Mouse (Mus musculus) hindbrain, embryonic 11.5 days (tissue): Measurements from ENCODE around the gene Mpdu1. TPM values are rescaled to one million over a fixed set of nuclear protein-coding genes. Genes with fewer than 3 reads are reported as not detected.
A peak's percentile ranks its signal among the peaks of the same experiment; 100 is the strongest.

Experiments used
- ATAC-seq: fragments of 200-750 bp; cut with Nextera tagmentation; 2 replicates; pipeline ENCODE4 v1.8.0; 2017; ENCODE audit warnings: mild to moderate bottlenecking, moderate TSS enrichment, moderate library complexity; ENCODE audit not compliant: low FRiP score
- DNase-seq: peaks from one replicate; pipeline ENCODE4 v3.0.0-alpha.2; 2015; ENCODE audit warnings: low spot score
- H3K27ac ChIP-seq: fragments of 300-500 bp; sonication (generic); 2 replicates; pipeline ENCODE4 v1.5.1; 2014; ENCODE audit warnings: mild to moderate bottlenecking, low read depth, low read length
- H3K27me3 ChIP-seq: fragments of 300-500 bp; sonication (generic); 2 replicates; pipeline ENCODE4 v1.6.1; 2014; ENCODE audit warnings: mild to moderate bottlenecking, low read length, moderate library complexity, mixed read lengths; ENCODE audit not compliant: control insufficient read depth, insufficient read depth
- H3K36me3 ChIP-seq: fragments of 300-500 bp; sonication (generic); 2 replicates; pipeline ENCODE4 v1.6.1; 2014; ENCODE audit warnings: mild to moderate bottlenecking, low read length, moderate library complexity, mixed read lengths; ENCODE audit not compliant: control insufficient read depth, insufficient read depth
- H3K4me1 ChIP-seq: fragments of 300-500 bp; sonication (generic); replicated peaks from 2 replicates; pipeline ENCODE4 v1.6.1; 2014; ENCODE audit warnings: low read length, mixed read lengths; ENCODE audit not compliant: control insufficient read depth, insufficient read depth
- H3K4me2 ChIP-seq: fragments of 300-500 bp; sonication (generic); replicated peaks from 2 replicates; pipeline ENCODE4 v1.6.1; 2014; ENCODE audit warnings: mild to moderate bottlenecking, low read depth, low read length
- H3K4me3 ChIP-seq: fragments of 300-500 bp; sonication (generic); 2 replicates; pipeline ENCODE4 v1.5.1; 2014; ENCODE audit warnings: low read depth, low read length
- H3K9ac ChIP-seq: fragments of 300-500 bp; sonication (generic); 2 replicates; pipeline ENCODE4 v1.6.1; 2014; ENCODE audit warnings: low read depth, low read length
- H3K9me3 ChIP-seq: fragments of 300-500 bp; sonication (generic); 2 replicates; pipeline ENCODE4 v1.6.1; 2016; ENCODE audit warnings: low read length; ENCODE audit not compliant: control insufficient read depth
- WGBS: fragments of 180-500 bp; shearing (Covaris S2); extraction: QIAGEN DNeasy Blood & Tissue Kit; methylation state at CpG from one replicate; pipeline ENCODE4 v1.1.7; 2014; 5-methylcytosine and 5-hydroxymethylcytosine counted together
- polyA plus RNA-seq: library from polyadenylated mRNA; unstranded; fragments of >200 nt; fragmentation: Nextera tagmentation; extraction: Ambion mirVana; gene quantifications from 2 replicates; pipeline ENCODE4 v1.2.1, GENCODE M21; 2014

Mpdu1 gene
- polyA plus RNA-seq, 1 experiment from 2014 or later, result 45.3 TPM

- peaks cover 7% of the 10 kb centered on the region for H3K4me1 ChIP-seq
- no peak overlapping the region for H3K27ac ChIP-seq
- no peaks in the 10 kb centered on the region for H3K27me3 ChIP-seq
- no peak for ATAC-seq
- H3K9ac ChIP-seq, result peak overlapping the region; percentile 79; the same call in 1 of the 2 replicates
- no peaks in the 10 kb centered on the region for H3K9me3 ChIP-seq
- H3K4me3 ChIP-seq, result peak overlapping the region; percentile 39; the same call in 1 of the 2 replicates
- 25% methylated on average over 6 of the region's 6 CpGs for WGBS
- H3K36me3 ChIP-seq, result no peaks in the 10 kb centered on the region
- peak overlapping the region; percentile 93 for H3K4me2 ChIP-seq
- no peak for DNase-seq
Observed at GRCm38 (mm10) chr11:69695046-69695360, 32.6 kb upstream of the Mpdu1 start.

GRCm38 (mm10) chr11:69693421-69693965, 31.1 kb upstream of the Mpdu1 start:
- Histone ChIP-seq H3K36me3 (no peaks in the 10 kb centered on the region), H3K27ac (no peak overlapping the region), H3K9me3 (no peaks in the 10 kb centered on the region), H3K4me1 (peaks cover 7% of the 10 kb centered on the region), H3K9ac (0 out of 2 replicates have a peak overlapping the region, but pooled peaks have one; percentile 11), H3K27me3 (no peaks in the 10 kb centered on the region), H3K4me3 (no peak overlapping the region), H3K4me2 (no peak overlapping the region)
- DNase-seq, result no peak
- ATAC-seq, result no peak
- WGBS, result 74% methylated on average over 11 of the region's 11 CpGs

- Histone ChIP-seq H3K4me3 (no peak overlapping the region), H3K27ac (no peak overlapping the region), H3K27me3 (no peaks in the 10 kb centered on the region), H3K4me1 (peaks cover 7% of the 10 kb centered on the region), H3K9me3 (no peaks in the 10 kb centered on the region), H3K4me2 (no peak overlapping the region), H3K9ac (no peak overlapping the region), H3K36me3 (no peaks in the 10 kb centered on the region)
- DNase-seq (no peak), ATAC-seq (no peak)
- 80% methylated on average over 6 of the region's 6 CpGs for WGBS
Observed at GRCm38 (mm10) chr11:69692863-69693262, 30.4 kb upstream of the Mpdu1 start.

GRCm38 (mm10) chr11:69692196-69692811, 29.9 kb upstream of the Mpdu1 start:
- H3K27ac ChIP-seq, result no peak overlapping the region
- H3K9ac ChIP-seq, result no peak overlapping the region
- no peaks in the 10 kb centered on the region for H3K36me3 ChIP-seq
- no peaks in the 10 kb centered on the region for H3K27me3 ChIP-seq
- H3K4me3 ChIP-seq, result no peak overlapping the region
- H3K4me2 ChIP-seq, result no peak overlapping the region
- H3K9me3 ChIP-seq, result no peaks in the 10 kb centered on the region
- DNase-seq (no peak), ATAC-seq (no peak)
- H3K4me1 ChIP-seq, result peaks cover 7% of the 10 kb centered on the region
- WGBS, result 82% methylated on average over 9 of the region's 9 CpGs

- Histone ChIP-seq H3K4me3 (no peak overlapping the region), H3K9me3 (no peaks in the 10 kb centered on the region), H3K9ac (no peak overlapping the region), H3K27me3 (no peaks in the 10 kb centered on the region), H3K4me1 (no peaks in the 10 kb centered on the region), H3K36me3 (no peaks in the 10 kb centered on the region), H3K27ac (no peak overlapping the region), H3K4me2 (no peak overlapping the region)
- ATAC-seq, result no peak
- WGBS, result 92% methylated on average over 1 of the region's 1 CpGs
- DNase-seq, result no peak
Observed at GRCm38 (mm10) chr11:69689891-69690290, 27.4 kb upstream of the Mpdu1 start.

- 51% methylated on average over 5 of the region's 5 CpGs for WGBS
- no peak for DNase-seq
Observed at GRCm38 (mm10) chr11:69687061-69687460, 24.6 kb upstream of the Mpdu1 start.

GRCm38 (mm10) chr11:69686377-69686776, 23.9 kb upstream of the Mpdu1 start:
- DNase-seq (no peak), ATAC-seq (no peak)
- Histone ChIP-seq H3K27me3 (no peaks in the 10 kb centered on the region), H3K27ac (no peak overlapping the region), H3K9ac (no peak overlapping the region), H3K9me3 (no peaks in the 10 kb centered on the region), H3K4me2 (no peak overlapping the region), H3K36me3 (no peaks in the 10 kb centered on the region), H3K4me1 (no peaks in the 10 kb centered on the region), H3K4me3 (no peak overlapping the region)
- WGBS, result 15% methylated on average over 4 of the region's 4 CpGs

More at GRCm38 (mm10) chr11:69687061-69687460, 24.6 kb upstream of the Mpdu1 start:
- ATAC-seq, result no peak
- Histone ChIP-seq H3K9ac (no peak overlapping the region), H3K4me3 (no peak overlapping the region), H3K9me3 (no peaks in the 10 kb centered on the region), H3K4me1 (no peaks in the 10 kb centered on the region), H3K4me2 (no peak overlapping the region), H3K27me3 (no peaks in the 10 kb centered on the region), H3K27ac (no peak overlapping the region), H3K36me3 (no peaks in the 10 kb centered on the region)

- no peak within 1 kb of the TSS; the same call in 1 of the 2 replicates for H3K9ac ChIP-seq
Observed at GRCm38 (mm10) chr11:69685526-69686148, 23.2 kb upstream of the Mpdu1 start, which contains the start of gene Tnfsf13. Gene Tnfsf13, minus strand, starts transcription at chr11:69685784.

GRCm38 (mm10) chr11:69684936-69685335, 22.5 kb upstream of the Mpdu1 start:
- H3K27me3 ChIP-seq, result no peaks in the 10 kb centered on the region
- H3K36me3 ChIP-seq, result no peaks in the 10 kb centered on the region
- no peak overlapping the region for H3K27ac ChIP-seq
- no peak overlapping the region for H3K4me3 ChIP-seq
- no peak overlapping the region for H3K9ac ChIP-seq
- H3K4me2 ChIP-seq, result no peak overlapping the region
- ATAC-seq (no peak), DNase-seq (no peak)
- 78% methylated on average over 6 of the region's 6 CpGs for WGBS
- no peaks in the 10 kb centered on the region for H3K9me3 ChIP-seq
- H3K4me1 ChIP-seq, result peaks cover 5% of the 10 kb centered on the region; the same call in 1 of the 2 replicates

More at GRCm38 (mm10) chr11:69685526-69686148, 23.2 kb upstream of the Mpdu1 start, which contains the start of gene Tnfsf13:
- 68% methylated on average over 10 of the region's 10 CpGs for WGBS
- Histone ChIP-seq H3K4me3 (no peak within 1 kb of the TSS), H3K36me3 (no peaks in the 10 kb centered on the region), H3K4me1 (peaks cover 3% of the 10 kb centered on the region; the same call in 1 of the 2 replicates), H3K27ac (no peak within 1 kb of the TSS), H3K9me3 (no peaks in the 10 kb centered on the region), H3K4me2 (no peak within 1 kb of the TSS), H3K27me3 (no peaks in the 10 kb centered on the region)
- no peak for ATAC-seq
- DNase-seq, result no peak
